Mouse (Mus musculus) hindbrain, embryonic 15.5 days (tissue): ENCODE data around the gene Oma1. TPM values are rescaled to one million over a fixed set of nuclear protein-coding genes. Genes with fewer than 3 reads are reported as not detected.

ENCODE experiments used
- ATAC-seq: fragments of 200-750 bp; cut with Nextera tagmentation; 2 replicates; pipeline ENCODE4 v1.8.0; 2017; ENCODE audit warnings: low read depth, moderate number of reproducible peaks, moderate TSS enrichment; ENCODE audit not compliant: low FRiP score
- H3K27ac ChIP-seq: fragments of 300-500 bp; sonication (generic); replicated peaks from 2 replicates; pipeline ENCODE4 v1.5.1; 2015; ENCODE audit warnings: mild to moderate bottlenecking, inconsistent platforms
- H3K27me3 ChIP-seq: fragments of 300-500 bp; sonication (generic); 2 replicates; pipeline ENCODE4 v1.6.1; 2015; ENCODE audit warnings: control low read depth, inconsistent platforms
- H3K36me3 ChIP-seq: fragments of 300-500 bp; sonication (generic); 2 replicates; pipeline ENCODE4 v1.6.1; 2015; ENCODE audit warnings: control low read depth, inconsistent platforms
- H3K4me1 ChIP-seq: fragments of 300-500 bp; sonication (generic); replicated peaks from 2 replicates; pipeline ENCODE4 v1.6.1; 2015; ENCODE audit warnings: control low read depth, inconsistent platforms
- H3K4me2 ChIP-seq: fragments of 300-500 bp; sonication (generic); 2 replicates; pipeline ENCODE4 v1.6.1; 2015; ENCODE audit warnings: moderate library complexity, mild to moderate bottlenecking, inconsistent platforms
- H3K4me3 ChIP-seq: fragments of 300-500 bp; sonication (generic); 2 replicates; pipeline ENCODE4 v1.5.1; 2015; ENCODE audit warnings: mild to moderate bottlenecking, inconsistent platforms
- H3K9ac ChIP-seq: fragments of 300-500 bp; sonication (generic); 2 replicates; pipeline ENCODE4 v1.6.1; 2015; ENCODE audit warnings: inconsistent platforms
- H3K9me3 ChIP-seq: fragments of 300-500 bp; sonication (generic); 2 replicates; pipeline ENCODE4 v1.6.1; 2016; ENCODE audit warnings: control low read depth, inconsistent platforms
- WGBS: fragments of 180-500 bp; shearing (Covaris S2); methylation state at CpG from one replicate; pipeline ENCODE4 v1.1.7; 2015; 5-methylcytosine and 5-hydroxymethylcytosine counted together
- polyA plus RNA-seq: library from polyadenylated mRNA; unstranded; fragments of >200 nt; fragmentation: Nextera tagmentation; extraction: Ambion mirVana; gene quantifications from 2 replicates; pipeline ENCODE4 v1.2.1, GENCODE M21; 2015

Gene Oma1
- 9.2 and 10.3 TPM in 2 replicates for polyA plus RNA-seq

GRCm38 (mm10) chr4:103313587-103314525, at the start of gene Oma1:
Oma1 (plus strand) TSS chr4:103313812.
- Histone ChIP-seq H3K27ac (peak within 1 kb of the TSS; percentile 96), H3K9me3 (no peaks in the 10 kb centered on the region), H3K27me3 (no peaks in the 10 kb centered on the region), H3K4me2 (peak within 1 kb of the TSS; percentile 76), H3K4me3 (peak within 1 kb of the TSS; percentile 73), H3K36me3 (no peaks in the 10 kb centered on the region), H3K4me1 (peaks cover 11% of the 10 kb centered on the region), H3K9ac (peak within 1 kb of the TSS; percentile 67)
- ATAC-seq: peak; percentile 99
- WGBS: under 1% methylated on average over 39 of the region's 61 CpGs

- Histone ChIP-seq H3K4me3 (no peak overlapping the region), H3K9ac (no peak overlapping the region), H3K9me3 (no peaks in the 10 kb centered on the region), H3K27me3 (no peaks in the 10 kb centered on the region), H3K27ac (no peak overlapping the region), H3K36me3 (no peaks in the 10 kb centered on the region), H3K4me1 (peaks cover 7% of the 10 kb centered on the region), H3K4me2 (no peak overlapping the region)
- 18% methylated on average over 8 of the region's 8 CpGs for WGBS
- peak; percentile 45; the same call in 1 of the 2 replicates for ATAC-seq
Observed at GRCm38 (mm10) chr4:103263812-103264396, 49.7 kb upstream of the Oma1 start.

- H3K27ac ChIP-seq: no peak overlapping the region
- WGBS: 27% methylated on average over 2 of the region's 2 CpGs
- H3K9me3 ChIP-seq: no peaks in the 10 kb centered on the region
Observed at GRCm38 (mm10) chr4:103265166-103265565, 48.4 kb upstream of the Oma1 start.

GRCm38 (mm10) chr4:103269336-103269735, 44.3 kb upstream of the Oma1 start:
- no peak for ATAC-seq
- Histone ChIP-seq H3K27ac (no peak overlapping the region), H3K9ac (no peak overlapping the region), H3K4me2 (no peak overlapping the region), H3K27me3 (no peaks in the 10 kb centered on the region), H3K9me3 (no peaks in the 10 kb centered on the region), H3K36me3 (no peaks in the 10 kb centered on the region), H3K4me1 (no peaks in the 10 kb centered on the region), H3K4me3 (no peak overlapping the region)
- 85% methylated on average over 4 of the region's 4 CpGs for WGBS

More at GRCm38 (mm10) chr4:103265166-103265565, 48.4 kb upstream of the Oma1 start:
- H3K27me3 ChIP-seq: no peaks in the 10 kb centered on the region
- no peaks in the 10 kb centered on the region for H3K36me3 ChIP-seq
- no peak overlapping the region for H3K4me3 ChIP-seq
- ATAC-seq: no peak
- no peak overlapping the region for H3K9ac ChIP-seq
- H3K4me2 ChIP-seq: no peak overlapping the region
- H3K4me1 ChIP-seq: peaks cover 7% of the 10 kb centered on the region

GRCm38 (mm10) chr4:103273021-103273420, 40.6 kb upstream of the Oma1 start:
- H3K27ac ChIP-seq: no peak overlapping the region
- no peaks in the 10 kb centered on the region for H3K36me3 ChIP-seq
- H3K9ac ChIP-seq: no peak overlapping the region
- no peak for ATAC-seq
- no peaks in the 10 kb centered on the region for H3K27me3 ChIP-seq
- no peaks in the 10 kb centered on the region for H3K9me3 ChIP-seq
- H3K4me3 ChIP-seq: no peak overlapping the region
- no peaks in the 10 kb centered on the region for H3K4me1 ChIP-seq
- 70% methylated on average over 7 of the region's 8 CpGs for WGBS
- no peak overlapping the region for H3K4me2 ChIP-seq

- Histone ChIP-seq H3K27me3 (no peaks in the 10 kb centered on the region), H3K9me3 (no peaks in the 10 kb centered on the region), H3K4me1 (no peaks in the 10 kb centered on the region), H3K4me3 (no peak overlapping the region), H3K9ac (no peak overlapping the region), H3K4me2 (no peak overlapping the region), H3K27ac (no peak overlapping the region), H3K36me3 (no peaks in the 10 kb centered on the region)
- no peak for ATAC-seq
- 83% methylated on average over 7 of the region's 7 CpGs for whole genome bisulfite sequencing
Observed at GRCm38 (mm10) chr4:103288342-103288741, 25.3 kb upstream of the Oma1 start.

- H3K4me2 ChIP-seq: no peak within 1 kb of the TSS
- 70% methylated on average over 2 of the region's 2 CpGs for WGBS
- no peak for ATAC-seq
Observed at GRCm38 (mm10) chr4:103290763-103291162, 22.8 kb upstream of the Oma1 start, which contains the start of gene 4921539E11Rik. 4921539E11Rik (minus strand) TSS chr4:103290863.

GRCm38 (mm10) chr4:103299342-103299741, 14.3 kb upstream of the Oma1 start:
- no peak overlapping the region for H3K9ac ChIP-seq
- no peaks in the 10 kb centered on the region for H3K4me1 ChIP-seq
- no peak overlapping the region for H3K4me3 ChIP-seq
- no peak for ATAC-seq
- no peaks in the 10 kb centered on the region for H3K9me3 ChIP-seq
- H3K4me2 ChIP-seq: no peak overlapping the region
- no peaks in the 10 kb centered on the region for H3K36me3 ChIP-seq
- no peak overlapping the region for H3K27ac ChIP-seq
- WGBS: 71% methylated on average over 10 of the region's 10 CpGs
- no peaks in the 10 kb centered on the region for H3K27me3 ChIP-seq

More at GRCm38 (mm10) chr4:103290763-103291162, 22.8 kb upstream of the Oma1 start, which contains the start of gene 4921539E11Rik:
- H3K9ac ChIP-seq: no peak within 1 kb of the TSS
- no peak within 1 kb of the TSS for H3K4me3 ChIP-seq
- no peak within 1 kb of the TSS for H3K27ac ChIP-seq
- no peaks in the 10 kb centered on the region for H3K36me3 ChIP-seq
- no peaks in the 10 kb centered on the region for H3K27me3 ChIP-seq
- no peaks in the 10 kb centered on the region for H3K4me1 ChIP-seq
- no peaks in the 10 kb centered on the region for H3K9me3 ChIP-seq

GRCm38 (mm10) chr4:103303851-103304250, 9.8 kb upstream of the Oma1 start:
- WGBS: 87% methylated on average over 1 of the region's 1 CpGs
- Histone ChIP-seq H3K4me3 (no peak overlapping the region), H3K9me3 (no peaks in the 10 kb centered on the region), H3K4me2 (no peak overlapping the region), H3K36me3 (no peaks in the 10 kb centered on the region), H3K27ac (no peak overlapping the region), H3K27me3 (no peaks in the 10 kb centered on the region), H3K9ac (no peak overlapping the region), H3K4me1 (no peaks in the 10 kb centered on the region)
- ATAC-seq: no peak

- no peaks in the 10 kb centered on the region for H3K36me3 ChIP-seq
Observed at GRCm38 (mm10) chr4:103314526-103314910, 906 bp downstream of the Oma1 start.

GRCm38 (mm10) chr4:103315861-103316260, 2.2 kb downstream of the Oma1 start:
- Histone ChIP-seq H3K4me2 (no peak overlapping the region), H3K27me3 (no peaks in the 10 kb centered on the region), H3K27ac (no peak overlapping the region), H3K4me1 (peaks cover 11% of the 10 kb centered on the region), H3K9me3 (no peaks in the 10 kb centered on the region), H3K36me3 (no peaks in the 10 kb centered on the region), H3K4me3 (no peak overlapping the region), H3K9ac (no peak overlapping the region)
- no peak for ATAC-seq
- 89% methylated on average over 4 of the region's 4 CpGs for WGBS

More at GRCm38 (mm10) chr4:103314526-103314910, 906 bp downstream of the Oma1 start:
- peak overlapping the region; percentile 96; the same call in 1 of the 2 replicates for H3K27ac ChIP-seq
- peak overlapping the region; percentile 76 for H3K4me2 ChIP-seq
- peak overlapping the region; percentile 67 for H3K9ac ChIP-seq
- no peaks in the 10 kb centered on the region for H3K9me3 ChIP-seq
- ATAC-seq: no peak
- H3K4me1 ChIP-seq: peaks cover 11% of the 10 kb centered on the region
- no peaks in the 10 kb centered on the region for H3K27me3 ChIP-seq
- WGBS: 39% methylated on average over 3 of the region's 3 CpGs
- peak overlapping the region; percentile 73 for H3K4me3 ChIP-seq

- no peak overlapping the region for H3K9ac ChIP-seq
- H3K4me1 ChIP-seq: no peaks in the 10 kb centered on the region
- H3K4me2 ChIP-seq: no peak overlapping the region
- H3K4me3 ChIP-seq: no peak overlapping the region
- WGBS: 91% methylated on average over 6 of the region's 6 CpGs
- H3K9me3 ChIP-seq: no peaks in the 10 kb centered on the region
- no peak for ATAC-seq
- no peaks in the 10 kb centered on the region for H3K27me3 ChIP-seq
- H3K36me3 ChIP-seq: no peaks in the 10 kb centered on the region
- H3K27ac ChIP-seq: no peak overlapping the region
Observed at GRCm38 (mm10) chr4:103321461-103321860, 7.8 kb downstream of the Oma1 start.
